In genomic region chr16:18087101-18087500, GRCm38 (mm10) we compare ENCODE assay signal across 14 mouse cellular contexts. TPM values are rescaled to one million over a fixed set of nuclear protein-coding genes. Genes with fewer than 3 reads are reported as not detected.
DNase-seq lines count a peak whose midpoint lies in the region; ATAC-seq and TF ChIP-seq lines count a peak whose summit lies in the region.
"Had no signal": no experiment of that assay in that cellular context is flagged by ENCODE, and none has a peak within 500 bp of the region (broad histone marks: within the 10 kb centered on the region; RNA-seq: fewer than 3 reads in every experiment).

No protein-coding gene starts in this region.

- H3K27ac ChIP-seq in intestine, postnatal 0 days (ENCODE audit: low read depth, low read length): no peak overlapping the region
- H3K27ac ChIP-seq in intestine, embryonic 16.5 days (ENCODE audit: low read length): no peak overlapping the region
- H3K27ac ChIP-seq in lung, embryonic 14.5 days (ENCODE audit: low read depth): no peak overlapping the region
- H3K27ac ChIP-seq in cortical plate, adult 2 months (ENCODE audit: insufficient read depth, low read length): no peak overlapping the region
- no peak overlapping the region for H3K27ac ChIP-seq in forebrain, embryonic 15.5 days (replicated peaks)
- no peak overlapping the region for H3K27ac ChIP-seq in embryonic facial prominence, embryonic 10.5 days (replicated peaks)
- H3K27ac ChIP-seq: embryonic facial prominence, embryonic 12.5 days; limb, embryonic 13.5 days; midbrain, embryonic 15.5 days had no signal

- DNase-seq in lung, embryonic 14.5 days: peak; percentile 17
- no peak for DNase-seq in lung, postnatal 25 days (ENCODE audit: low spot score)
- peak; percentile 22 for DNase-seq in Muller cell, postnatal 12 days (ENCODE audit: inconsistent ontology term)
- DNase-seq in embryonic facial prominence, embryonic 10.5 days (ENCODE audit: low spot score): no peak
- DNase-seq: gastrocnemius, postnatal 25 days; heart, postnatal 36 days had no signal

- WGBS in intestine, postnatal 0 days: 84% methylated on average over 5 of the region's 5 CpGs
- WGBS in intestine, embryonic 16.5 days: 89% methylated on average over 5 of the region's 5 CpGs
- 83% methylated on average over 5 of the region's 5 CpGs for WGBS in lung, embryonic 14.5 days
- WGBS in forebrain, embryonic 15.5 days: 93% methylated on average over 5 of the region's 5 CpGs
- 92% methylated on average over 5 of the region's 5 CpGs for WGBS in embryonic facial prominence, embryonic 10.5 days

- ATAC-seq in intestine, postnatal 0 days: no peak
- no peak for ATAC-seq in intestine, embryonic 16.5 days
- ATAC-seq in lung, embryonic 14.5 days (ENCODE audit: insufficient read depth): no peak
- ATAC-seq in forebrain, embryonic 15.5 days (replicated peaks): no peak
- ATAC-seq: midbrain, embryonic 15.5 days had no signal

- no peaks in the 10 kb centered on the region for H3K27me3 ChIP-seq in intestine, postnatal 0 days (replicated peaks; ENCODE audit: control insufficient read depth, insufficient read depth, low read length)
- H3K27me3 ChIP-seq in intestine, embryonic 16.5 days (replicated peaks; ENCODE audit: control insufficient read depth, insufficient read depth, low read length): no peaks in the 10 kb centered on the region
- H3K27me3 ChIP-seq in lung, embryonic 14.5 days (ENCODE audit: insufficient read depth, low read length): no peaks in the 10 kb centered on the region
- H3K27me3 ChIP-seq in forebrain, embryonic 15.5 days: peaks cover 14% of the 10 kb centered on the region; the same call in 1 of the 2 replicates
- H3K27me3 ChIP-seq in embryonic facial prominence, embryonic 10.5 days (replicated peaks; ENCODE audit: low read depth, poor library complexity, severe bottlenecking): peaks cover 17% of the 10 kb centered on the region

- peaks cover 9% of the 10 kb centered on the region; the same call in 1 of the 2 replicates for H3K4me1 ChIP-seq in intestine, postnatal 0 days (replicated peaks; ENCODE audit: control insufficient read depth, insufficient read depth, low read length)
- peaks cover 13% of the 10 kb centered on the region for H3K4me1 ChIP-seq in intestine, embryonic 16.5 days (ENCODE audit: control insufficient read depth, insufficient read depth, low read length)
- peaks cover 8% of the 10 kb centered on the region; the same call in 1 of the 2 replicates for H3K4me1 ChIP-seq in lung, embryonic 14.5 days (ENCODE audit: insufficient read depth)
- no peaks in the 10 kb centered on the region for H3K4me1 ChIP-seq in cortical plate, adult 2 months (ENCODE audit: control insufficient read depth, insufficient read depth, low read length)
- peaks cover 17% of the 10 kb centered on the region for H3K4me1 ChIP-seq in forebrain, embryonic 15.5 days
- H3K4me1 ChIP-seq in embryonic facial prominence, embryonic 10.5 days: peaks cover 33% of the 10 kb centered on the region

- H3K9me3 ChIP-seq in intestine, postnatal 0 days (ENCODE audit: control insufficient read depth): no peaks in the 10 kb centered on the region
- no peaks in the 10 kb centered on the region for H3K9me3 ChIP-seq in intestine, embryonic 16.5 days (ENCODE audit: control insufficient read depth, low read length)
- H3K9me3 ChIP-seq in lung, embryonic 14.5 days (ENCODE audit: low read depth, low read length): no peaks in the 10 kb centered on the region
- no peaks in the 10 kb centered on the region for H3K9me3 ChIP-seq in forebrain, embryonic 15.5 days
- H3K9me3 ChIP-seq in embryonic facial prominence, embryonic 10.5 days: no peaks in the 10 kb centered on the region
- H3K9me3 ChIP-seq: embryonic facial prominence, embryonic 12.5 days; heart, embryonic 12.5 days; limb, embryonic 13.5 days; midbrain, embryonic 15.5 days had no signal

- no peaks in the 10 kb centered on the region for H3K36me3 ChIP-seq in intestine, postnatal 0 days (ENCODE audit: control insufficient read depth, insufficient read depth)
- H3K36me3 ChIP-seq in intestine, embryonic 16.5 days (ENCODE audit: control insufficient read depth, insufficient read depth, low read length): no peaks in the 10 kb centered on the region
- H3K36me3 ChIP-seq in lung, embryonic 14.5 days (ENCODE audit: insufficient read depth): no peaks in the 10 kb centered on the region
- no peaks in the 10 kb centered on the region for H3K36me3 ChIP-seq in forebrain, embryonic 15.5 days
- no peaks in the 10 kb centered on the region for H3K36me3 ChIP-seq in embryonic facial prominence, embryonic 10.5 days (replicated peaks)
- H3K36me3 ChIP-seq: embryonic facial prominence, embryonic 12.5 days; heart, embryonic 12.5 days; limb, embryonic 13.5 days; midbrain, embryonic 15.5 days had no signal

- no peak overlapping the region for H3K4me3 ChIP-seq in intestine, postnatal 0 days (ENCODE audit: low read depth, low read length)
- H3K4me3 ChIP-seq in intestine, embryonic 16.5 days (ENCODE audit: low read length): no peak overlapping the region
- H3K4me3 ChIP-seq in lung, embryonic 14.5 days (ENCODE audit: low read depth, low read length): no peak overlapping the region
- peak overlapping the region; percentile 48 for H3K4me3 ChIP-seq in cortical plate, adult 2 months (ENCODE audit: insufficient read depth, low read length)
- H3K4me3 ChIP-seq in forebrain, embryonic 15.5 days: no peak overlapping the region
- no peak overlapping the region for H3K4me3 ChIP-seq in embryonic facial prominence, embryonic 10.5 days
- H3K4me3 ChIP-seq: embryonic facial prominence, embryonic 12.5 days; heart, embryonic 12.5 days; limb, embryonic 13.5 days; midbrain, embryonic 15.5 days had no signal

- H3K9ac ChIP-seq in intestine, postnatal 0 days (ENCODE audit: low read depth, low read length): no peak overlapping the region
- no peak overlapping the region for H3K9ac ChIP-seq in intestine, embryonic 16.5 days (ENCODE audit: low read depth, low read length)
- H3K9ac ChIP-seq in lung, embryonic 14.5 days: no peak overlapping the region
- H3K9ac ChIP-seq in forebrain, embryonic 15.5 days (replicated peaks): no peak overlapping the region
- H3K9ac ChIP-seq: embryonic facial prominence, embryonic 12.5 days; heart, embryonic 12.5 days; limb, embryonic 13.5 days; midbrain, embryonic 15.5 days had no signal

- no peak for TF ChIP-seq CTCF in intestine, postnatal 0 days (IDR thresholded peaks at IDR 0.05; ENCODE audit: low read depth)
- TF ChIP-seq CTCF in lung, embryonic 14.5 days (IDR thresholded peaks at IDR 0.05; ENCODE audit: low read depth): no peak
- TF ChIP-seq CTCF in cortical plate, adult 2 months (IDR thresholded peaks at IDR 0.05; ENCODE audit: extremely low read depth, insufficient read depth, low read length): no peak

- peak overlapping the region; percentile 96 for H3K4me2 ChIP-seq in intestine, postnatal 0 days (replicated peaks; ENCODE audit: low read depth)
- H3K4me2 ChIP-seq in intestine, embryonic 16.5 days (ENCODE audit: low read depth, low read length): no peak overlapping the region
- H3K4me2 ChIP-seq in lung, embryonic 14.5 days: no peak overlapping the region
- no peak overlapping the region for H3K4me2 ChIP-seq in forebrain, embryonic 15.5 days (replicated peaks)
- H3K4me2 ChIP-seq: limb, embryonic 13.5 days had no signal

- TF ChIP-seq POLR2A in cortical plate, adult 2 months (IDR thresholded peaks at IDR 0.05; ENCODE audit: extremely low read depth, insufficient read depth, low read length): peak; percentile 31; the same call in 1 of the 2 replicates

RNA-seq across cellular contexts. Expression of gene Prodh, which starts 2.9 kb away (rescaled TPM):
- polyA plus RNA-seq in intestine, postnatal 0 days (2015; fragmentation: Nextera tagmentation; extraction: Ambion mirVana): 23.2 and 40.9 TPM in 2 replicates
- 20.1 and 24.4 TPM in 2 replicates for polyA plus RNA-seq in intestine, embryonic 16.5 days (2015; fragmentation: Nextera tagmentation; extraction: Ambion mirVana)
- polyA plus RNA-seq in lung, embryonic 14.5 days (2014; fragmentation: Nextera tagmentation; extraction: Ambion mirVana): 14.8 and 17.5 TPM in 2 replicates
- polyA plus RNA-seq in cortical plate, adult 2 months (2012; rRNA removed): 72.7 and 86.0 TPM in 2 replicates
- 2.9 and 3.7 TPM in 2 replicates for polyA plus RNA-seq in forebrain, embryonic 15.5 days (2015; fragmentation: Nextera tagmentation; extraction: Ambion mirVana)
- polyA plus RNA-seq in embryonic facial prominence, embryonic 10.5 days (2016; fragmentation: Nextera tagmentation; extraction: Ambion mirVana): 16.2 and 16.9 TPM in 2 replicates

RNA-seq across cellular contexts. Expression of gene Dgcr6, which starts 34.4 kb away (rescaled TPM):
- polyA plus RNA-seq in intestine, postnatal 0 days (2015; fragmentation: Nextera tagmentation; extraction: Ambion mirVana): 98.4 and 106 TPM in 2 replicates
- polyA plus RNA-seq in intestine, embryonic 16.5 days (2015; fragmentation: Nextera tagmentation; extraction: Ambion mirVana): 77.0 and 77.1 TPM in 2 replicates
- polyA plus RNA-seq in lung, embryonic 14.5 days (2014; fragmentation: Nextera tagmentation; extraction: Ambion mirVana): 93.8 and 97.3 TPM in 2 replicates
- 113 and 120 TPM in 2 replicates for polyA plus RNA-seq in cortical plate, adult 2 months (2012; rRNA removed)
- polyA plus RNA-seq in forebrain, embryonic 15.5 days (2015; fragmentation: Nextera tagmentation; extraction: Ambion mirVana): 167 and 169 TPM in 2 replicates
- 151 and 165 TPM in 2 replicates for polyA plus RNA-seq in embryonic facial prominence, embryonic 10.5 days (2016; fragmentation: Nextera tagmentation; extraction: Ambion mirVana)

RNA-seq across cellular contexts. Expression of gene Rtn4r, which starts 40.3 kb away (rescaled TPM):
- 1.6 and 1.9 TPM in 2 replicates for polyA plus RNA-seq in intestine, postnatal 0 days (2015; fragmentation: Nextera tagmentation; extraction: Ambion mirVana)
- polyA plus RNA-seq in intestine, embryonic 16.5 days (2015; fragmentation: Nextera tagmentation; extraction: Ambion mirVana): 0.73 and 2.4 TPM in 2 replicates
- 1.3 and 1.7 TPM in 2 replicates for polyA plus RNA-seq in lung, embryonic 14.5 days (2014; fragmentation: Nextera tagmentation; extraction: Ambion mirVana)
- 225 and 233 TPM in 2 replicates for polyA plus RNA-seq in cortical plate, adult 2 months (2012; rRNA removed)
- 18.1 and 21.9 TPM in 2 replicates for polyA plus RNA-seq in forebrain, embryonic 15.5 days (2015; fragmentation: Nextera tagmentation; extraction: Ambion mirVana)
- 0.87 and 1.4 TPM in 2 replicates for polyA plus RNA-seq in embryonic facial prominence, embryonic 10.5 days (2016; fragmentation: Nextera tagmentation; extraction: Ambion mirVana)

Comparison
In these comparisons a context has a peak if more than half of its experiments do, and no peak if none do; other contexts are left out.
1. DNase-seq: peak in lung, embryonic 14.5 days (single experiment) and Muller cell, postnatal 12 days (single experiment); none in lung, postnatal 25 days (single experiment) and embryonic facial prominence, embryonic 10.5 days (single experiment).